Mouse (Mus musculus) cortical plate, adult 2 months (tissue): Measurements from ENCODE around the gene Rhpn2.
A peak's percentile ranks its signal among the peaks of the same experiment; 100 is the strongest.

ENCODE experiments used
- CTCF ChIP-seq: fragments of 200-500 bp; IDR thresholded peaks from 2 replicates; pipeline ENCODE4 v1.5.1; 2011; ENCODE audit warnings: mild to moderate bottlenecking, control low read depth, low read length; ENCODE audit not compliant: insufficient read depth; ENCODE audit errors: extremely low read depth
- POLR2A ChIP-seq: fragments of 200-500 bp; IDR thresholded peaks from 2 replicates; pipeline ENCODE4 v1.6.1; 2011; ENCODE audit warnings: mild to moderate bottlenecking, low read length, control low read depth; ENCODE audit not compliant: insufficient read depth; ENCODE audit errors: extremely low read depth

DNA sequence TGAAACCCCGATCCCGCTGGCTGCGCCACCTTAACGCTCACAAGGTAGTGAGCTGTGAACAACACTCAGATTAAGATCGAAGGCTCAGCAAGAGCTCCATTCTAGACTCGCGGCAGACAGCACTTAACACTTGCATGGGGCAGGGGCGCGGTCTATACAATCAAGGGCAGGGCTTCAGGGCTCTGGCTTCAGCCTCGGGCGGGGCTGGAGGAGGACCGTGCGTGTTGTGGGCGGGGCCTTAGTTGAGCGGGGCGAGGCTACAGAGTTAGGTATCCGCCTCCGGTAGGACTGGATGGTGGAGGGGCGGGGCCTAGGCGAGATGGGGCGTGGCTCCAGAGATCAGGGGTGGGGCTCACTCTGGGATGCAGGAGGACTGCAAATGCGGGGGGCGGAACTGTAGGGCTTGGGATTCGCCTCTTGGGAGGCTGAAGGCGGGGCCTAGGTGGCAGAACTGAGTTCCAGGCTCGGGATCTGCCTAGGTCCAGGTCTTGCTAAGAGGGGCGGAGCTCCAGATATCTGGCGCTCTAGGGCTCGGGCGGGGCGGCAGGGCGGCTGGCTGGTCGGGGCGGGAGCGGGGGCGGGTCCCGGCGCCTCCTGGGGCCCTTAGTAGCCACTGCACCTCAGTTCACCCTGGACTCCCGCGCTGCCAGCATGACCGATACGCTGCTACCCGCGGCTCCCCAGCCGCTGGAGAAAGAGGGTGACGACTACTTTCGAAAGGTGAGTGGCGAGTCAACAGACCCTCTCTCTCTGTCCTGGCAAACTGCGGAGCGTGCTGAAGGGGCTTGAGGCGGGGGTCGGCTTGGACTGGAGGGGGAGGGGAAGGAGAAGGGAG is at the start of gene Rhpn2:
- TF ChIP-seq CTCF (no peak), POLR2A (0 out of 2 replicates have a peak, but pooled peaks have one; percentile 7)
